Mouse (Mus musculus) liver, embryonic 14.5 days (tissue): Measurements from ENCODE around the gene Heatr5a. TPM values are rescaled to one million over a fixed set of nuclear protein-coding genes. Genes with fewer than 3 reads are reported as not detected.

ENCODE experiments used
- ATAC-seq: fragments of 200-750 bp; cut with Nextera tagmentation; 2 replicates; pipeline ENCODE4 v1.8.0; 2017; ENCODE audit warnings: moderate number of reproducible peaks, mild to moderate bottlenecking, moderate library complexity; ENCODE audit not compliant: insufficient read depth
- DNase-seq, 3 experiments: peaks; one replicate each; pipeline ENCODE4 v3.0.0-alpha.2; 2012 to 2013; ENCODE audit warnings: low read depth in 3 of 3, low spot score in 3 of 3
- H3K27ac ChIP-seq: fragments of 300-500 bp; sonication (generic); 2 replicates; pipeline ENCODE4 v1.5.1; 2014; ENCODE audit warnings: moderate library complexity, mild to moderate bottlenecking, control low read depth, inconsistent platforms
- H3K27me3 ChIP-seq: fragments of 300-500 bp; sonication (generic); 2 replicates; pipeline ENCODE4 v1.6.1; 2014; ENCODE audit warnings: mild to moderate bottlenecking, low read length, moderate library complexity; ENCODE audit not compliant: control insufficient read depth, insufficient read depth
- H3K36me3 ChIP-seq: fragments of 300-500 bp; sonication (generic); replicated peaks from 2 replicates; pipeline ENCODE4 v1.6.1; 2014; ENCODE audit warnings: low read depth; ENCODE audit not compliant: control insufficient read depth, insufficient read depth
- H3K4me1 ChIP-seq, 2 experiments: fragments of 200-500 bp in 1 of 2; fragments of 300-500 bp in 1 of 2; sonication (generic) in 1 of 2; replicated peaks; 2 replicates each; pipeline ENCODE4 v1.6.1; 2012 to 2014; ENCODE audit warnings: antibody characterized with exemption in 1 of 2, inconsistent platforms in 1 of 2, low read length in 1 of 2; ENCODE audit not compliant: control insufficient read depth in 2 of 2, insufficient read depth in 2 of 2
- H3K4me2 ChIP-seq: fragments of 300-500 bp; sonication (generic); 2 replicates; pipeline ENCODE4 v1.6.1; 2014; ENCODE audit warnings: low read depth, mild to moderate bottlenecking, control low read depth, moderate library complexity
- H3K4me3 ChIP-seq, 2 experiments: fragments of 200-500 bp in 1 of 2; fragments of 300-500 bp in 1 of 2; sonication (generic) in 1 of 2; 2 replicates each; pipeline ENCODE4 v1.5.1; 2012 to 2014; ENCODE audit warnings: low read depth in 2 of 2, low read length in 2 of 2, mild to moderate bottlenecking in 2 of 2, control low read depth in 1 of 2, inconsistent platforms in 1 of 2, moderate library complexity in 1 of 2; ENCODE audit not compliant: insufficient read depth in 1 of 2
- H3K9ac ChIP-seq: fragments of 300-500 bp; sonication (generic); replicated peaks from 2 replicates; pipeline ENCODE4 v1.6.1; 2014; ENCODE audit warnings: mild to moderate bottlenecking, control low read depth, moderate library complexity
- H3K9me3 ChIP-seq: fragments of 300-500 bp; sonication (generic); 2 replicates; pipeline ENCODE4 v1.6.1; 2016; ENCODE audit warnings: low read length, mixed read lengths; ENCODE audit not compliant: control insufficient read depth
- CTCF ChIP-seq: IDR thresholded peaks from 2 replicates; pipeline ENCODE4 v1.5.1; 2016; ENCODE audit warnings: antibody characterized with exemption, low read depth, control low read depth
- EP300 ChIP-seq: IDR thresholded peaks from 2 replicates; pipeline ENCODE4 v1.6.1; 2016; ENCODE audit warnings: antibody characterized with exemption, low read depth
- WGBS: fragments of 180-500 bp; shearing (Covaris S2); extraction: QIAGEN DNeasy Blood & Tissue Kit; methylation state at CpG from one replicate; pipeline ENCODE4 v1.1.7; 2014; ENCODE audit not compliant: insufficient replicate concordance; 5-methylcytosine and 5-hydroxymethylcytosine counted together
- polyA plus RNA-seq, 2 experiments: library from polyadenylated mRNA; depleted of rRNA in 1 of 2; stranded (reverse) in 1 of 2; unstranded in 1 of 2; fragments of >200 nt; fragmentation: Nextera tagmentation in 1 of 2; extraction: Ambion mirVana in 1 of 2; gene quantifications; 2 replicates each; pipeline versions ENCODE4 v1.2.1 to v1.2.3; 2012 to 2014

The Heatr5a gene
- polyA plus RNA-seq, 2 experiments = 5.6 to 8.2 TPM

DNA sequence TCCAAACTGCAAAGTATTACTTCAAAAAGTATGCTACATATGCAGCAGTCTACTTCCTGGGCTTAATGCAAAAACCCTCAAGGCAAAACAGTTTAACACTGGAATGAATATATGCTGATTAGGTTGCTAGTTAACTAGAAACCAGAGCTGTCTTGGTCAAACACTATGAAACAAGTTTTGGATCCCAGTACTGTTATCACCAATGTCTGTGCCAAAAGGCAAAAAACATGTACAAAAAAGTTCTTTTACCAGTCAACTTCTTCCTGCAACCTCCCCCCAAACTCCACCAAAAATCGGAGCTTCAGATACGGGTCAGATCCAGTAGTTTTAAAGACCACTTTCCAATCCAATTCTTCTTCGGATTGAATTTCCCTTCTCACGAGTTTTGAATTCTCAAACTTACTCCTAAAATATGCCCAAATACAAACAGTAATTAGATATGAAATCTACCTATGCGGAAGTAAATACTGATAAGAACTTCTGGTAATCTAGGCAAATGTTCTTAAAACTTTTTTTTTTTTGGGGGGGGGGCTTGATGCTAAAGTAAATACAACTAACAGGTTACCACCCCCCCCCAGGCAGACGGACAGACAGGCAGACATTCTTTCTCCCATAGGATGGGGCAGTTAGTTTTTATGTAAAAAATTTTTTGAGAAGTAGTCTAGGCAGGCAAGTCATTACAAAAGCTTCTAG lies 143.0 kb downstream of the Heatr5a start:
- ATAC-seq (no peak), DNase-seq (no peak)
- Histone ChIP-seq H3K4me2 (peak overlapping the region; percentile 95), H3K4me3 (peak overlapping the region; percentile 84 to 99), H3K27me3 (no peaks in the 10 kb centered on the region), H3K27ac (peak overlapping the region; percentile 94), H3K36me3 (peaks cover 30% of the 10 kb centered on the region), H3K4me1 (peaks cover 26 to 27% of the 10 kb centered on the region in 2 experiments), H3K9ac (peak overlapping the region; percentile 100), H3K9me3 (no peaks in the 10 kb centered on the region)
- TF ChIP-seq CTCF (no peak), EP300 (no peak)
- 2% methylated on average over 6 of the region's 6 CpGs for WGBS

Other genes with a start within 250 kb of the Heatr5a start
- 17.9 and 22.3 TPM in 2 replicates for gene Hectd1, start 141.8 kb downstream of the Heatr5a start, polyA plus RNA-seq (2012; rRNA removed)
- gene Hectd1, start 141.8 kb downstream of the Heatr5a start, polyA plus RNA-seq (2014; fragmentation: Nextera tagmentation; extraction: Ambion mirVana) = 22.1 and 25.2 TPM in 2 replicates
- gene Dtd2, start 35.2 kb upstream of the Heatr5a start, polyA plus RNA-seq (2012; rRNA removed) = 5.9 and 11.1 TPM in 2 replicates
- gene Dtd2, start 35.2 kb upstream of the Heatr5a start, polyA plus RNA-seq (2014; fragmentation: Nextera tagmentation; extraction: Ambion mirVana) = 12.0 and 13.1 TPM in 2 replicates
- not detected in 2 replicates for gene Gpr33, start 56.7 kb upstream of the Heatr5a start, polyA plus RNA-seq (2012; rRNA removed)
- gene Gpr33, start 56.7 kb upstream of the Heatr5a start, polyA plus RNA-seq (2014; fragmentation: Nextera tagmentation; extraction: Ambion mirVana) = not detected in 2 replicates
- gene Nubpl, start 126.4 kb upstream of the Heatr5a start, polyA plus RNA-seq (2012; rRNA removed) = 1.1 and 1.9 TPM in 2 replicates
- gene Nubpl, start 126.4 kb upstream of the Heatr5a start, polyA plus RNA-seq (2014; fragmentation: Nextera tagmentation; extraction: Ambion mirVana) = 4.7 and 5.0 TPM in 2 replicates